Mouse (Mus musculus): ENCODE data around the gene Afg3l1. TPM values are rescaled to one million over a fixed set of nuclear protein-coding genes. Genes with fewer than 3 reads are reported as not detected.
"Not testable (repeated sequence)": the region's sequence is repeated elsewhere in the genome, so short reads cannot be mapped to it uniquely, and the experiment has no call there.

The Afg3l1 gene
- total and polyA plus RNA-seq, 3 experiments, result 25.2 to 73.7 (median 44.0) TPM

DNA sequence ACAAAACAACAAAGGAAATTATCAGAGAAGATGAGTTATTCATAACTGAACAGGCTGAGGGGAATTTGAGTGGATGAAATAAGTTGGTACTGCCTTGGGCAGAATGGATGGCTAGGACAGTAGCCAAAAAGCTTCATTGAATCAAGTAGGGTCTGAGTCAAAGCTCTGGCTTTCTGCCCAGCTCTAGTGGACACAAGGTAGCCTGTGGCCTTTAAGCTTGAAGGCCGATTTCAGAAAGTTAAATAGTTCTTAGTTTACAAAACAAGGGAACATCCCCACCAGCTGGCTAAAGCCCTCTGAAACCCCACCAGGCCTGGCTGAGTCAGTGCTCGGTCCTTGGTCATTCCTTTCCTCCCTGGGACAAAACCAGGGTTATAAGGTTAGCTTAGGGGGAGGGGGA, 38.9 kb downstream of the Afg3l1 start:
- DNase-seq, result peak; percentile 89

DNA sequence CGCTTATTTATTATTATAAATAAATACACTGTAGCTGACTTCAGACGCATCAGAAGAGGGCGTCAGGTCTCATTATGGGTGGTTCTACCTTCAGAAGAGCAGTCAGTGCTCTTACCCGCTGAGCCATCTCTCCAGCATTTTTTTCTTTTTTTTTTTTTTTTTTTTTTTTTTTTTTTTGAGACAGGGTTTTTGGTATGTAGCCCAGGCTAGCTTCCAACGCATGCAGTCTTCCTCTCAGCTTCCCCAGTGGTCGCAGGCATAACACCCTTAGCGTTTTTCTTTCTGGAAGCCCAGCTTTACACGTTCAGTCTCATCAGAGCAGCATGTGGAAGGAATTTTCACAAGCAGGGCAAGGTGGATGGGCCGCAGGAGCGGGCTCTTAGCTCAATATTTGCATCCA, 40.5 kb downstream of the Afg3l1 start:
- no peak for DNase-seq

DNA sequence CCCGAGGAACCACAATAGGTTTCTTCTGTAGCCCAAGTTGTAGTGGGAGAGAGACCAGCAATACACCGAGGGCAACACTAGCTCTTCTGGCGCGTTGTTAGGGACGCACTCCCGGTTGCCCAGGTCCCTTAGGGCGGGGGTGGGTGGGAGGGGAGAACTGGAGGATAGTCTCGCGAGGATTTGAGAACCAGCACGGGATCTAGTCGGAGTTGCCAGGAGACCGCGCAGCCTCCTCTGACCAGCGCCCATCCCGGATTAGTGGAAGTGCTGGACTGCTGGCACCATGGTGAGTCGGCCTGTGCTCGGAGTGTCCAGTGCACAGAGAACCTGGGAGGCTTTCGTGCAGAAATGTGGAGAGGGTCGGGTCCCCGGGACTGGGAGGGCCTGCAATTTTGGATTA, 41.0 kb downstream of the Afg3l1 start, which contains the start of gene Gas8:
Gene Gas8 (plus strand): TSS at position 168 of the 400 bp plus-strand sequence.
- peak; percentile 93 for DNase-seq

DNA sequence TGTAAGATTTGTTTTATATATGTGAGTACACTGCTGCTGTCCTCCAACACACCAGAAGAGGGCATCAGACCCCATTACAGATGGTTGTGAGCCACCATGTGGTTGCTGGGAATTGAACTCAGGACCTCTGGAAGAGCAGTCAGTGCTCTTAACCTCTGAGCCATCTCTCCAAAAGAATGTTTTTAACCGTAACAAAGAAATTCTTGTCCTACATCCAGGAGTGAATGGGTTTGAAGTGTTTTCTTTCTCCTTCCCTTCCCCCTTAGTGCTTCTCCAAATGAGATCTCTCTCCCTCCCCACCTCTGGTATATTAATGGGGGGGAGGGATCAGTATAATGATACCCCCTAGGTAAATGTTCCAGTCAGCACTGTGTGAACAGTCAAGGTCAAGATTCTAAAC, 42.3 kb downstream of the Afg3l1 start:
- DNase-seq, result not testable (repeated sequence)

DNA sequence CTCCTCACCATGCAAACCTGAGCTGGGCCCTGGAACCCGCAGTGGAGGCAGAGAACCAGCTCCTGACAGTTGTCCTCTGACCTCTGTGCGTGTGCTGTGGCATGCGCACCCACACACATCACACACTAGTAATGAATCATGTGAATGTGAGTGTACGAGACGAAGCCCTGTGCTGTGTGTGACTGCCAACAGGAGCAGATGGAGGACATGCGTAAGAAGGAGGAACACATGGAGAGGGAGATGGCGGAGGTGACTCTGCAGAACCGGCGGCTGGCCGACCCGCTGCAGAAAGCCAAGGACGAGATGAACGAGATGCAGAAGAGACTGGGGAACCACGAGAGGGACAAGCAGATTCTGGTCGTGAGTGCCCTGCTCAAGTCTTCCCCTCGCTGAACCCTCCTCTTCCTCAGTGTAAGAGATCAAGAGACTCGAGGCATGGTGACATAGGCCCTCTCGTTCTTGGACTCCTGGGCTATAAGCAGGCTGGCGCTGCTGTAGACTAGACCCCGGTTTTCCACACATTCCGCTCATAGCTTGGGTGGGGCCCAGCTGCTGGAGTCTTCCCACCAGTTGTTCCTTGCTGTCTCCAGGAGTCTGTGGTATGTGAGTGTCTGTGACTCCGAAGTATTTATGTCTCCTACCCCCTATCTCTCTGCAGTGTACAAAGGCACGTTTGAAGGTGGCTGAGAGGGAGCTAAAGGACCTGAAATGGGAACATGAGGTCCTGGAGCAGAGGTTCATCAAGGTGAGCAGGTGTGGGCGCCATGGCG, 50.2 kb downstream of the Afg3l1 start:
- DNase-seq, result no peak

DNA sequence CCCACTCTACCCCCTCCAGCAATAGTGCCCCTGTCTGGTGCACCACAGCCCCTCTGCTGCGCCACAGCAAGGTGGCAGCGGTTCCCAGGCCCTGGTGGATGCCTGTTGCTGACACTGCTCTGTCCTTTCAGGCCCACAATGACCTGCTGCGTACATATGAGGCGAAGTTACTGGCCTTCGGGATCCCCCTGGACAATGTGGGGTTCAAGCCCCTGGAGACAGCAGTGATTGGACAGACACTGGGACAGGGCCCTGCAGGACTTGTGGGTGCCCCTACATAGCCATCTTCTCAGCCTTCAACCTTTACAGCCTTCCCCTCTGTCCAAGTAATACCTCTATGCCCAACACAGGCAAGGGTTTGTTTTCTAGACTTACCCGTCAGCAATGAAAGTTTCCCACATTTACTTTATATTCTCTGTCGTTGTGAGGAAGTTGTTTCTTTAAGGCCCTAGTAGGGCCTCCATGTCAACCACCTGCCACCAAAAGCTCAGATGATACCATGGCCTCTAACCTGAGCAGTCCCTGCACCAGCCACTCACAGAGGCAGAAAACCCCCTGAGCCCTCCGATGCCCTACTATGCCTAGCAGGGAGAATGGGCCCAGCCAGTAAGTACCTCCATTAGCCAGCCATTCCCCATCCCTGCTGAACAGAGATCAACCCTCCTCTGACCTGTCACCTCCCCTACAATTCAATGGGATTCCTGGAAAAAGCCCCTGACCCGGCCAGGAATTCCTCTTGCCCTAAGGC, 58.7 kb downstream of the Afg3l1 start:
- DNase-seq, result no peak

DNA sequence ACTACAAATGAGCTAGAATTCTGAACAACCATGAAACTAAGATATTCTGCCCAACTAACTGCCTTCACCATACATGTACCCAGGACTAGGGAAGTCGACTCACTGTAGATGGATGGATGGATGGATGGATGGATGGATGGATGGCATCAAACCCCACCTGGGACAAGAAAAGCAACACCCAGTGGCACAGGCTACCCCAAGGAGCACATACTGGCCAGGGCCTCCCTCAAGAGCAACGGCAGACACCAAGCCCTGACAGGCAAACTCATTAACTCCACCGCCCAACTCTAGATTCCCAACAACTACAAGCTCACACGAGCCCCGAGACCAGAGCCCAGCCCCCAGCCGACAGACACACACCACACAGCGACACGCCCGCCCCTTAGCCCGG, 59.3 kb downstream of the Afg3l1 start:
- no peak for DNase-seq

DNA sequence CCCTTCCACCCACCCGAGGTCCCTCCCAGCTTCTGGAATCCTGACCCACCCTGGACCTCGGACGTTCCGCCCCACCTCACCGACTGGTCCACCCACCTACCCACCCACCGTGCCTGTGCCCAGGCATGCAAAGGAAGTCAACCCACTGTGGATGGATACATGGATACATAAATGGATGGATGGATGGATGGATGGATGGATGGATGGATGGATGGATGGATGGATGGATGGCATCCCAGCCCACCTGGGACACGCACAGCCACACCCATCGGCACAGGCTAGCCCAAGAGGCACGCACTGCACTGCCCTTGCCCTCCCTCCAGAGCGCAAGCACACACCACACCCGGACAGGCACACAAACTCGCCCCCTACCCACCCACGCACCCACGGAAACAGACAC, 59.9 kb downstream of the Afg3l1 start:
- not testable (repeated sequence) for DNase-seq

Other genes with a start within 250 kb of the Afg3l1 start
- gene Spata2l, start 241.7 kb upstream of the Afg3l1 start, total RNA-seq (2021), result 10 to 100 TPM; 12.3 to 15.6 TPM
- gene Spata2l, start 241.7 kb upstream of the Afg3l1 start, polyA plus RNA-seq (2012; rRNA removed), result 37.1 and 62.5 TPM in 2 replicates
- 10 to 100 TPM; 19.8 to 21.5 TPM for gene Zfp276, start 223.7 kb upstream of the Afg3l1 start, total RNA-seq (2021)
- gene Zfp276, start 223.7 kb upstream of the Afg3l1 start, polyA plus RNA-seq (2012; rRNA removed), result 45.0 and 45.6 TPM in 2 replicates
- 10 to 100 TPM; 29.4 to 34.0 TPM for gene Vps9d1, start 223.6 kb upstream of the Afg3l1 start, total RNA-seq (2021)
- 161 and 188 TPM in 2 replicates for gene Vps9d1, start 223.6 kb upstream of the Afg3l1 start, polyA plus RNA-seq (2012; rRNA removed)
- 1 to 10 TPM; 3.6 to 7.2 TPM for gene Fanca, start 159.3 kb upstream of the Afg3l1 start, total RNA-seq (2021)
- 8.1 and 10.2 TPM in 2 replicates for gene Fanca, start 159.3 kb upstream of the Afg3l1 start, polyA plus RNA-seq (2012; rRNA removed)
- 1 to 10 TPM; 1.4 to 2.6 TPM for gene Spire2, start 145.2 kb upstream of the Afg3l1 start, total RNA-seq (2021)
- 0.93 and 3.0 TPM in 2 replicates for gene Spire2, start 145.2 kb upstream of the Afg3l1 start, polyA plus RNA-seq (2012; rRNA removed)
- gene Tcf25, start 104.2 kb upstream of the Afg3l1 start, total RNA-seq (2021), result 100 to 1,000 TPM; 230 to 235 TPM
- gene Tcf25, start 104.2 kb upstream of the Afg3l1 start, polyA plus RNA-seq (2012; rRNA removed), result 151 and 158 TPM in 2 replicates
- not detected for gene Mc1r, start 70.8 kb upstream of the Afg3l1 start, total RNA-seq (2021)
- gene Mc1r, start 70.8 kb upstream of the Afg3l1 start, polyA plus RNA-seq (2012; rRNA removed), result not detected in 2 replicates
- 1 to 10 TPM; 2.4 to 8.3 TPM for gene Tubb3, start 66.5 kb upstream of the Afg3l1 start, total RNA-seq (2021)
- gene Tubb3, start 66.5 kb upstream of the Afg3l1 start, polyA plus RNA-seq (2012; rRNA removed), result 3.8 and 21.1 TPM in 2 replicates
- 10 to 100 TPM; 26.0 to 31.7 TPM for gene Def8, start 54.4 kb upstream of the Afg3l1 start, total RNA-seq (2021)
- 24.0 and 24.6 TPM in 2 replicates for gene Def8, start 54.4 kb upstream of the Afg3l1 start, polyA plus RNA-seq (2012; rRNA removed)
- under 1 TPM; 0.37 to 0.73 TPM for gene Dbndd1, start 37.6 kb downstream of the Afg3l1 start, total RNA-seq (2021)
- gene Dbndd1, start 37.6 kb downstream of the Afg3l1 start, polyA plus RNA-seq (2012; rRNA removed), result 1.0 and 1.1 TPM in 2 replicates
- gene Gas8, start 40.9 kb downstream of the Afg3l1 start, total RNA-seq (2021), result 10 to 100 TPM; 11.6 to 14.5 TPM
- 5.1 and 6.6 TPM in 2 replicates for gene Gas8, start 40.9 kb downstream of the Afg3l1 start, polyA plus RNA-seq (2012; rRNA removed)
- gene Rhou, start 176.0 kb downstream of the Afg3l1 start, total RNA-seq (2021), result 10 to 100 TPM; 31.7 to 43.0 TPM
- 12.3 and 13.6 TPM in 2 replicates for gene Rhou, start 176.0 kb downstream of the Afg3l1 start, polyA plus RNA-seq (2012; rRNA removed)